8 mouse cellular contexts compared by ENCODE assay signal in genomic region chr14:54780836-54781609, GRCm38 (mm10). TPM values are rescaled to one million over a fixed set of nuclear protein-coding genes. Genes with fewer than 3 reads are reported as not detected.
DNase-seq lines count a peak whose midpoint lies in the region; ATAC-seq lines count a peak whose summit lies in the region.
"Had no signal": no experiment of that assay in that cellular context is flagged by ENCODE, and none has a peak within 500 bp of the region (broad histone marks: within the 10 kb centered on the region; RNA-seq: fewer than 3 reads in every experiment).

No protein-coding gene starts in this region.

- 0 out of 2 replicates have a peak, but pooled peaks cover 10% of the 10 kb centered on the region for H3K27me3 ChIP-seq in hindbrain, embryonic 14.5 days (ENCODE audit: control insufficient read depth, insufficient read depth, low read length)

- peak; percentile 55 to 65 for DNase-seq in adrenal gland, adult 18-20 months (ENCODE audit: low spot score in 2 of 2)
- DNase-seq in cerebellum, adult 9-11 months, result peak; percentile 90
- DNase-seq in gastrocnemius, adult 18-20 months (ENCODE audit: low spot score), result peak; percentile 69
- peak; percentile 63 for DNase-seq in hindbrain, embryonic 14.5 days (ENCODE audit: low spot score)
- DNase-seq in left cerebral cortex, adult 11 months (ENCODE audit: low spot score), result peak; percentile 55
- peak; percentile 20 for DNase-seq in lung, postnatal 25 days (ENCODE audit: low spot score)
- peak; percentile 79 for DNase-seq in right cerebral cortex, adult 18-20 months

- peak overlapping the region; percentile 77 for H3K4me2 ChIP-seq in hindbrain, embryonic 14.5 days (replicated peaks)

- peak; percentile 79; the same call in 1 of the 2 replicates for ATAC-seq in hindbrain, embryonic 14.5 days (ENCODE audit: low FRiP score)

- 0 out of 2 replicates have a peak, but pooled peaks cover 3% of the 10 kb centered on the region for H3K4me1 ChIP-seq in hindbrain, embryonic 14.5 days (replicated peaks; ENCODE audit: control insufficient read depth, insufficient read depth, low read length)

- H3K36me3 ChIP-seq in hindbrain, embryonic 14.5 days (replicated peaks; ENCODE audit: control insufficient read depth, insufficient read depth), result no peaks in the 10 kb centered on the region

- WGBS in hindbrain, embryonic 14.5 days, result 3% methylated on average over 35 of the region's 35 CpGs

- H3K4me3 ChIP-seq in hindbrain, embryonic 14.5 days (replicated peaks; ENCODE audit: low read length), result peak overlapping the region; percentile 49

- no peaks in the 10 kb centered on the region for H3K9me3 ChIP-seq in hindbrain, embryonic 14.5 days (ENCODE audit: control insufficient read depth, low read length)

- H3K9ac ChIP-seq in hindbrain, embryonic 14.5 days, result peak overlapping the region; percentile 58

- peak overlapping the region; percentile 67 for H3K27ac ChIP-seq in hindbrain, embryonic 14.5 days

RNA-seq across cellular contexts. Expression of gene Slc7a8, which starts 0.7 kb away (rescaled TPM):
- 10 to 100 TPM; 24.6 to 55.6 TPM for total RNA-seq in adrenal gland, adult 18-20 months (2021)
- total RNA-seq in gastrocnemius, adult 18-20 months (2021), result 10 to 100 TPM; 10.7 to 24.4 TPM
- 9.8 and 10.7 TPM in 2 replicates for polyA plus RNA-seq in hindbrain, embryonic 14.5 days (2014; fragmentation: Nextera tagmentation; extraction: Ambion mirVana)

RNA-seq across cellular contexts. Expression of gene Rnf212b, which starts 32.9 kb away (rescaled TPM):
- under 1 TPM in 1 of 2 experiments, not detected in 1; 0.51 TPM for total RNA-seq in adrenal gland, adult 18-20 months (2021)
- total RNA-seq in gastrocnemius, adult 18-20 months (2021), result 1 to 10 TPM; 3.0 to 4.1 TPM
- polyA plus RNA-seq in hindbrain, embryonic 14.5 days (2014; fragmentation: Nextera tagmentation; extraction: Ambion mirVana), result not detected in 2 replicates
- total RNA-seq: layer of hippocampus, adult 8-10 months had no signal

Comparison
In these comparisons a context has a peak if more than half of its experiments do, and no peak if none do; other contexts are left out.
1. Peak in every context shown above with its lines: DNase-seq, ATAC-seq, H3K4me3 ChIP-seq and H3K27ac ChIP-seq.
2. DNase-seq: peak in every context shown above with its lines; median percentile 90 in cerebellum, adult 9-11 months; 79 in right cerebral cortex, adult 18-20 months; 69 in gastrocnemius, adult 18-20 months; 63 in hindbrain, embryonic 14.5 days; 60 in adrenal gland, adult 18-20 months; 55 in left cerebral cortex, adult 11 months; 20 in lung, postnatal 25 days.